Mouse (Mus musculus) G1E (cell line): ENCODE data around the gene Slc1a1.

Experiments used
- CTCF ChIP-seq: IDR thresholded peaks from 2 replicates; pipeline ENCODE4 v1.5.1; 2012; ENCODE audit warnings: low read depth, low read length, inconsistent platforms, mixed read lengths
- GATA2 ChIP-seq: IDR thresholded peaks from 2 replicates; pipeline ENCODE4 v1.6.1; 2012; ENCODE audit warnings: low read depth, low read length, inconsistent platforms, borderline replicate concordance

GRCm38 (mm10) chr19:28850510-28850909, 15.7 kb downstream of the Slc1a1 start:
- TF ChIP-seq GATA2 (no peak), CTCF (no peak)
